Mouse (Mus musculus) cerebellum, postnatal 4 days (tissue): ENCODE data around the gene Zranb3.
A peak's percentile ranks its signal among the peaks of the same experiment; 100 is the strongest.
"Not testable (repeated sequence)": the region's sequence is repeated elsewhere in the genome, so short reads cannot be mapped to it uniquely, and the experiment has no call there.

Experiments
- DNase-seq, 2 experiments: peaks; one replicate each; pipeline ENCODE4 v3.0.0; 2022; ENCODE audit warnings: low spot score in 2 of 2, mixed read lengths in 1 of 2

The Zranb3 gene

GRCm38 (mm10) chr1:127989876-127990731, 112.7 kb downstream of the Zranb3 start:
- peak in 1 of 2 experiments; percentile 66 for DNase-seq

GRCm38 (mm10) chr1:127989387-127989786, 113.5 kb downstream of the Zranb3 start:
- no peak for DNase-seq

GRCm38 (mm10) chr1:127988246-127988645, 114.6 kb downstream of the Zranb3 start:
- no peak for DNase-seq

GRCm38 (mm10) chr1:127985391-127985790, 117.5 kb downstream of the Zranb3 start:
- DNase-seq = no peak

- no peak for DNase-seq
Measured at GRCm38 (mm10) chr1:127983274-127983993, 119.4 kb downstream of the Zranb3 start.

GRCm38 (mm10) chr1:127982268-127982667, 120.6 kb downstream of the Zranb3 start:
- no peak for DNase-seq

- no peak for DNase-seq
Measured at GRCm38 (mm10) chr1:127980911-127981559, 121.8 kb downstream of the Zranb3 start.

- DNase-seq = no peak
Measured at GRCm38 (mm10) chr1:127978125-127978524, 124.7 kb downstream of the Zranb3 start.

GRCm38 (mm10) chr1:127976106-127976505, 126.7 kb downstream of the Zranb3 start:
- DNase-seq = no peak

GRCm38 (mm10) chr1:127975676-127976075, 127.2 kb downstream of the Zranb3 start:
- no peak for DNase-seq

GRCm38 (mm10) chr1:127974082-127974481, 128.8 kb downstream of the Zranb3 start:
- DNase-seq = no peak

GRCm38 (mm10) chr1:127970870-127971269, 132.0 kb downstream of the Zranb3 start:
- no peak for DNase-seq

- no peak for DNase-seq
Measured at GRCm38 (mm10) chr1:127963326-127963725, 139.5 kb downstream of the Zranb3 start.

- no peak for DNase-seq
Measured at GRCm38 (mm10) chr1:127961140-127961539, 141.7 kb downstream of the Zranb3 start.

GRCm38 (mm10) chr1:127959312-127959718, 143.5 kb downstream of the Zranb3 start:
- DNase-seq = no peak

- no peak for DNase-seq
Measured at GRCm38 (mm10) chr1:127958801-127959200, 144.0 kb downstream of the Zranb3 start.

- no peak for DNase-seq
Measured at GRCm38 (mm10) chr1:127956524-127956923, 146.3 kb downstream of the Zranb3 start.

GRCm38 (mm10) chr1:127954800-127955199, 148.0 kb downstream of the Zranb3 start:
- DNase-seq = no peak

- not testable (repeated sequence) for DNase-seq
Measured at GRCm38 (mm10) chr1:127954198-127954597, 148.6 kb downstream of the Zranb3 start.

- DNase-seq = no peak
Measured at GRCm38 (mm10) chr1:127952276-127952675, 150.6 kb downstream of the Zranb3 start.

GRCm38 (mm10) chr1:127948748-127949147, 154.1 kb downstream of the Zranb3 start:
- no peak for DNase-seq

- no peak for DNase-seq
Measured at GRCm38 (mm10) chr1:127946615-127947249, 156.1 kb downstream of the Zranb3 start.
